Mouse (Mus musculus) heart, embryonic 13.5 days (tissue): ENCODE measurements at regions not wholly inside any gene's neighbourhood (a gene's known extent, or its start where the extent isn't known, plus 50 kb on each side); places are given as distances from the start of the nearest gene placed in this dataset.
A peak's percentile ranks its signal among the peaks of the same experiment; 100 is the strongest.
"Not testable (repeated sequence)": the region's sequence is repeated elsewhere in the genome, so short reads cannot be mapped to it uniquely, and the experiment has no call there.

ENCODE experiments used
- ATAC-seq: fragments of 200-750 bp; cut with Nextera tagmentation; 2 replicates; pipeline ENCODE4 v1.8.0; 2017; ENCODE audit warnings: moderate TSS enrichment; ENCODE audit not compliant: insufficient number of reproducible peaks, low FRiP score, low TSS enrichment; ENCODE audit errors: extremely low read depth
- H3K27ac ChIP-seq: fragments of 300-500 bp; sonication (generic); replicated peaks from 2 replicates; pipeline ENCODE4 v1.5.1; 2015; ENCODE audit warnings: moderate library complexity, mild to moderate bottlenecking, inconsistent platforms
- H3K27me3 ChIP-seq: fragments of 300-500 bp; sonication (generic); replicated peaks from 2 replicates; pipeline ENCODE4 v1.6.1; 2015; ENCODE audit warnings: mild to moderate bottlenecking, inconsistent platforms
- H3K36me3 ChIP-seq: fragments of 300-500 bp; sonication (generic); 2 replicates; pipeline ENCODE4 v1.6.1; 2015; ENCODE audit warnings: mild to moderate bottlenecking, inconsistent platforms
- H3K4me1 ChIP-seq: fragments of 300-500 bp; sonication (generic); 2 replicates; pipeline ENCODE4 v1.6.1; 2015; ENCODE audit warnings: inconsistent platforms
- H3K4me2 ChIP-seq: fragments of 300-500 bp; sonication (generic); 2 replicates; pipeline ENCODE4 v1.6.1; 2015; ENCODE audit warnings: inconsistent platforms, mild to moderate bottlenecking, moderate library complexity
- H3K4me3 ChIP-seq: fragments of 300-500 bp; sonication (generic); 2 replicates; pipeline ENCODE4 v1.5.1; 2015; ENCODE audit warnings: moderate library complexity, mild to moderate bottlenecking, inconsistent platforms
- H3K9ac ChIP-seq: fragments of 300-500 bp; sonication (generic); 2 replicates; pipeline ENCODE4 v1.6.1; 2015; ENCODE audit warnings: inconsistent platforms, mild to moderate bottlenecking, moderate library complexity
- H3K9me3 ChIP-seq: fragments of 300-500 bp; sonication (generic); 2 replicates; pipeline ENCODE4 v1.6.1; 2016; ENCODE audit warnings: inconsistent platforms
- WGBS: fragments of 180-500 bp; shearing (Covaris S2); methylation state at CpG from one replicate; pipeline ENCODE4 v1.1.7; 2015; ENCODE audit warnings: mixed read lengths; 5-methylcytosine and 5-hydroxymethylcytosine counted together

DNA sequence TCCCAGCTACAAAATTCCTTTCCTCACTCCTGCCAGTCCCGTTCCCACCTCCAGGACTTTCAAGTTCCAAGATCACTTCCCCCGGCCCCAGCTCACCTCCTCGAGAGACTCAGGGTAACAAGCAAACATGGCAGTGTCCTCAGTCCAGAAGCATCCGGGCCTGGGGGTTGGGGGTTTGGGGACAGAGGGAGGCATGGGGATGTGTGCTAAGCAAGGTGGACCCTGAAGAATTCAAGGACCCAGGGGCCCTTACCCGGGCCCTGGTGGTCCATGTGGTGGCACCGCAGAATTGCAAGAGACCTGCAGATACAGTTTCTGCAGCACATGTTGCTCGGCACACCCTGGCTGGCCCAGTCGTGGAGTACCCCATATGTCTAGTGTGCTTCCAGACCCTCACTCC, 269.9 kb upstream of the Ube2e3 start:
- Histone ChIP-seq H3K9me3 (no peaks in the 10 kb centered on the region), H3K4me1 (no peaks in the 10 kb centered on the region), H3K36me3 (no peaks in the 10 kb centered on the region), H3K27me3 (no peaks in the 10 kb centered on the region), H3K9ac (no peak overlapping the region), H3K4me2 (no peak overlapping the region), H3K27ac (no peak overlapping the region), H3K4me3 (no peak overlapping the region)
- WGBS: 75% methylated on average over 8 of the region's 8 CpGs
- no peak for ATAC-seq

DNA sequence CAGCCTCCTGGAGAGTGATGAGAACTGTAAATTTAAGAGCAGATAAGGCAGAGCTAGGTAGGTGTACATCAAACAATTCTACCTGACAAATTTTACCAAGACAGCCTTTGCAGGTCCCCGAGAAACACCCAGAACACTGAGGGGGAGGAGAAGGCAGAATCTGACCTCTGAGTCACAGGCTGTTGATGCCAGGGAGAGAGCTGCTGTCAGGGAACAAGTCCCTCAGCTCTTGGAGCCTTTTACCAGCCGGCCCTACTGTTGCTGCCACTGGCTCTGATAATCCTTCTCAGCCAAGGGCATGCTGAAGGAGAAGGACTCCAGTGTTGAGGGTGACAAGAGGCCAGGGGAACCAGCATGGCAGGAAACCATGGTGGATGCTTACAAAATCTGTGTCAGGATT, 271.7 kb upstream of the Ube2e3 start:
- H3K27ac ChIP-seq: no peak overlapping the region
- WGBS: 47% methylated on average over 2 of the region's 2 CpGs
- no peak overlapping the region for H3K4me3 ChIP-seq
- no peak overlapping the region for H3K4me2 ChIP-seq
- H3K9ac ChIP-seq: no peak overlapping the region
- H3K4me1 ChIP-seq: no peaks in the 10 kb centered on the region
- no peaks in the 10 kb centered on the region for H3K27me3 ChIP-seq
- ATAC-seq: no peak
- H3K9me3 ChIP-seq: no peaks in the 10 kb centered on the region
- H3K36me3 ChIP-seq: no peaks in the 10 kb centered on the region

DNA sequence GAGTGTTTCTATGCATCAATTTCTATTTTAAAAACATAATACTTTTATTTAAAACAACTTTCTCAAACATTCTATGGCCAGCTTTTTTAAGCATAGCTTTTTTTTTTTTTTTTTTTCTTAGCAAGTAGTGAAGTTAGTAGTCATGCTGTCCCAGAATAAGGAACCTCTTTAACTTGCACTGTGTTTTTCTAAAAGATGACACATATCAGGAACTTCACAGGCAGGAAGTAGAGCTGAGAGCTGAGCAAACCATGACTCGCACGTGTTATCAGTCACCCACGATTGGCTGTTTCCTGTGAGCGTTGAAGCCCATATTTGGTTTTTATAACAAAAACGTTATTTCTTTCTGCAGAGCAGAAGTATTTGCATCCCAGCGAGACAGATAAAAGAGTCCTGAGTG, 287.9 kb upstream of the Ube2e3 start:
- peaks cover 10% of the 10 kb centered on the region; the same call in 1 of the 2 replicates for H3K4me1 ChIP-seq

DNA sequence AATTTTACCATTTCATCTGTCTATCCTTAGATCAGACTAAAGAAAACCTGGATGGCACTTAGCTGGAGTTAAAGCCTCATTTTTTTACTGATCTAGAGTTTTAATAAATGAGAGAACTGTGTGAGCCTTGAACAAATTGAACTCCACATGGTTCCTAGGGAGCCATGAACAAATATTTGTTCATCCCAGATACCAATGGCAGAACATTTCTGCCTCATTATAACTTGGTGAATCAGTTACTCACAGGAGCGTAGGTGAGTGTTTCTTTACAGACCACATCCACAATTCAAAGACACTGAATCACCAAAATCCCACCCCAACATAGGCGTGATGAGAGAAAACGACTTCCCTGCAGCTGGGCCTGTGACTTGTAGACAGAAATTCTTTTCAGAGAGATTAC, 295.4 kb upstream of the Ube2e3 start:
- ATAC-seq: no peak
- no peak overlapping the region for H3K4me2 ChIP-seq
- WGBS: 49% methylated on average over 3 of the region's 3 CpGs

More for the DNA sequence above, 287.9 kb upstream of the Ube2e3 start:
- Histone ChIP-seq H3K4me3 (no peak overlapping the region), H3K9me3 (no peaks in the 10 kb centered on the region), H3K4me2 (peak overlapping the region; percentile 39), H3K9ac (no peak overlapping the region), H3K27ac (no peak overlapping the region), H3K27me3 (no peaks in the 10 kb centered on the region), H3K36me3 (no peaks in the 10 kb centered on the region)
- no peak for ATAC-seq
- WGBS: 25% methylated on average over 6 of the region's 6 CpGs

DNA sequence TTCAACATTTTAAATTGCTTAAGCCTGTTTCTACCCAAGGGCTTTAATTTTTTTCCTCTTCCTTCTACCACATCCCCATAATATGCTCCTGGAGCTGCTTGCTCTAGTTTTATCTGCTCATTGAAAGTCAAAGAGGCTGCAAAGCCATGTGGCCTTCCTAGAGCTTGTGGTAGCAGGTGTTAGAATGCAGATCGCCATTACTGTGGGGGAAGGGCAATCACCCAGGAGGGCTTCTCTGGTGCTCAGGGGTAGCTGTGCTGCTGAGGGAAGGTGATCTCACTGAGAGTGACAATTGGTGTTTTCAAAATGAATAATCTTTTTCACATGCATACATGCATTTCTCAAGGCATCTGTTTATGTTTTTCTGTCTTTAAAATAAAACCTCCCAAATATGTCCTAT, 309.8 kb upstream of the Ube2e3 start:
- no peak for ATAC-seq
- WGBS: 30% methylated on average over 1 of the region's 1 CpGs
- H3K9me3 ChIP-seq: no peaks in the 10 kb centered on the region

More for the DNA sequence above, 295.4 kb upstream of the Ube2e3 start:
- Histone ChIP-seq H3K4me3 (no peak overlapping the region), H3K36me3 (no peaks in the 10 kb centered on the region), H3K9ac (no peak overlapping the region), H3K27ac (no peak overlapping the region), H3K9me3 (no peaks in the 10 kb centered on the region), H3K27me3 (no peaks in the 10 kb centered on the region), H3K4me1 (peaks cover 8% of the 10 kb centered on the region; the same call in 1 of the 2 replicates)

DNA sequence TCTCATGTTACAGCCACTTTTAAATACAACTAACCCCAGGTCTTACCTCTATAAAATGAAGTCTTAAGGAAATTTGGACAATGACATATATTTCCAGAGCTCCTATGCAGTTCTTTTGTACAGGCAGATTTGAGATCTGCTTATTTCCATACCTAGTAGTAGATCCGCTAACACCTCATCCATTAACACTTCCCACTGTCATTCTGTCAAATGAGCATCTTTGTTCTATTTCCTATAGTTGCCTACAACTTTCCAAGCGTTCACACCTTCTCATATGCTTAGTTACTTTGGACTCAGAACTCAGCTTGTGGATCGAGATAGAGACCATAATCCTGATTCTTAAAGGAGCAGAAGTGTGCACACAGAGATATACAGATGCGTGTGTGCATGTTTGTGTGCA, 316.8 kb upstream of the Ube2e3 start:
- Histone ChIP-seq H3K27me3 (no peaks in the 10 kb centered on the region), H3K9ac (no peak overlapping the region), H3K4me3 (no peak overlapping the region), H3K4me1 (no peaks in the 10 kb centered on the region), H3K9me3 (no peaks in the 10 kb centered on the region), H3K27ac (no peak overlapping the region), H3K36me3 (no peaks in the 10 kb centered on the region), H3K4me2 (no peak overlapping the region)
- no peak for ATAC-seq
- WGBS: 84% methylated on average over 4 of the region's 4 CpGs

More for the DNA sequence above, 309.8 kb upstream of the Ube2e3 start:
- Histone ChIP-seq H3K4me2 (no peak overlapping the region), H3K9ac (no peak overlapping the region), H3K4me1 (no peaks in the 10 kb centered on the region), H3K27ac (no peak overlapping the region), H3K27me3 (no peaks in the 10 kb centered on the region), H3K36me3 (no peaks in the 10 kb centered on the region), H3K4me3 (no peak overlapping the region)

DNA sequence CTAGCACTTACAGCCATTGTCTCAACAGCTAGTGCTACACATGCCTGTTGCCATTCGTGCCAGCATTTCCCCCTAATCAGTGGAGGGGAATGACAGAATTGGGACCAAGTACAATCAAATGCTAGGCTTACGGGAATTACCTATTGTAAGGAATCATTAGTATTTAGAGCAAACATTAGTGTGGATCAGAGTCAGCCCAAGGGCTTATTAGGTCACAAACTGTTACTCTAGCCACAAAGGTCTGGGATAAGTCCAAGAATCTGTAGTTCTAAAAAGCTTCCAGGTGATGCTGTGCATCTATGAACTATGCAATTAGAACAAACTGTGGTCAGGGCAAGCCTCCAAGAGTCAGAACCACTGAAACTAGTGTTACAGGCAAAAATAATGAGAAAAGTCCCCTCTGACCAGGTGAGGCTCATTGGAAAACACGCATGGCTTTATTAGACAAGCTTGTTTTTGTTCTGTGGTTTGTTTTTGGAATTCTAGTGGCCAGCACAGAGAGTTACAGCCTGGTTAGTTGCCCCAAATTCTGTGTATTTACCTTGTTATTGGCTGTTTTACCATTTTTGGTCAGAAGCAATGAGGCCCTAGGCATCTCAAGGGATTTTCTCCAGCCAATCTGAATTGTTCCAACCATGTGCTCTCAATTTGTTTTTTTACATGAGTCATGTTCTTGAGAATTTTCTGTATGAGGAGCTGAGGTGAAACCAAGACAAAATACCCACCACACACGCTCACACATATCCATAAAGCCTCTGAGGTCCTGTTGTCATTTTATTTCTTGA, 319.0 kb upstream of the Ube2e3 start:
- no peaks in the 10 kb centered on the region for H3K36me3 ChIP-seq
- no peak overlapping the region for H3K4me2 ChIP-seq
- H3K4me1 ChIP-seq: no peaks in the 10 kb centered on the region
- no peak overlapping the region for H3K27ac ChIP-seq
- H3K9me3 ChIP-seq: no peaks in the 10 kb centered on the region
- no peaks in the 10 kb centered on the region for H3K27me3 ChIP-seq
- WGBS: 74% methylated on average over 4 of the region's 4 CpGs
- H3K9ac ChIP-seq: no peak overlapping the region
- ATAC-seq: no peak
- no peak overlapping the region for H3K4me3 ChIP-seq

DNA sequence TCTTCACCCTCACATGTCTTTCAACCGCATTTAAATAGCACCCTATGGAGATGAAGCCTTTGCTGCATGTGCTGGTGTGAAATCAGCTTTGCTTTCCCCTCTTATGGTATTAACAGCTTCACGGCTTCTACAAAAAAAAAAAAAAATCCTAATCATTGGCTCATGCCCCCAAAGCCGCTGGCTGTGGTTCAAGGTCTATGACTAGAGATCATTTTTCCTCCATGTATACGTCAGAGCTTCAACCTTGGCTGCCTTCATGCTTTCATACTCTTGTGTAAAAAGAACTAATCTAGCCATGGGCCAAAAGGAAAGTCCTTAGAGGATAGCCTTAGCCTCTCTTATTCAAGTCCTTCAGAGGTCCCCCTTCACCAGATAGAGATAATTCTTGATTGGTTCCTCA, 320.6 kb upstream of the Ube2e3 start:
- Histone ChIP-seq H3K4me1 (no peaks in the 10 kb centered on the region), H3K4me3 (no peak overlapping the region), H3K27me3 (no peaks in the 10 kb centered on the region), H3K9me3 (no peaks in the 10 kb centered on the region), H3K36me3 (no peaks in the 10 kb centered on the region), H3K27ac (no peak overlapping the region), H3K4me2 (no peak overlapping the region), H3K9ac (no peak overlapping the region)
- WGBS: 69% methylated on average over 4 of the region's 4 CpGs
- no peak for ATAC-seq

DNA sequence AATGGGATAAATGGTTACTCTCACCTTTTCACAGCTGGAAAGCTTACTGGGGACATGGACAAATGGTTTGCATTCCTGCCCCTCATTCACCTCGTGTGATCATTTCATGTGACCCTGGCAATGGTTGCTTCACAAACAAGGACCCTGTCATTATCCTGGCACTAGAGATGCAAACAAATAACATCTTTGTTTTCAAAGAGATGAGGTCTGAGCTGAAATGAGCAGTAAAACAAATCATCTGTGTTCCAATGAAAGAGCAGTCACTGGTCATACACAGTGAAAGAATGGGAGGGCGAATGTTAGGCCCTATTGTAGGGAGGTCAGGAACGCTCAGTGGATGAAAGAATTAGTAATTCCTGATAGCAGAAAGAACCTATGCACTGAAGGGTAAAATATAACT, 327.5 kb upstream of the Ube2e3 start:
- no peak for ATAC-seq
- WGBS: 56% methylated on average over 3 of the region's 3 CpGs
- Histone ChIP-seq H3K27ac (no peak overlapping the region), H3K9me3 (no peaks in the 10 kb centered on the region), H3K9ac (no peak overlapping the region), H3K4me2 (no peak overlapping the region), H3K4me3 (no peak overlapping the region), H3K36me3 (no peaks in the 10 kb centered on the region), H3K4me1 (peaks cover 13% of the 10 kb centered on the region), H3K27me3 (no peaks in the 10 kb centered on the region)

DNA sequence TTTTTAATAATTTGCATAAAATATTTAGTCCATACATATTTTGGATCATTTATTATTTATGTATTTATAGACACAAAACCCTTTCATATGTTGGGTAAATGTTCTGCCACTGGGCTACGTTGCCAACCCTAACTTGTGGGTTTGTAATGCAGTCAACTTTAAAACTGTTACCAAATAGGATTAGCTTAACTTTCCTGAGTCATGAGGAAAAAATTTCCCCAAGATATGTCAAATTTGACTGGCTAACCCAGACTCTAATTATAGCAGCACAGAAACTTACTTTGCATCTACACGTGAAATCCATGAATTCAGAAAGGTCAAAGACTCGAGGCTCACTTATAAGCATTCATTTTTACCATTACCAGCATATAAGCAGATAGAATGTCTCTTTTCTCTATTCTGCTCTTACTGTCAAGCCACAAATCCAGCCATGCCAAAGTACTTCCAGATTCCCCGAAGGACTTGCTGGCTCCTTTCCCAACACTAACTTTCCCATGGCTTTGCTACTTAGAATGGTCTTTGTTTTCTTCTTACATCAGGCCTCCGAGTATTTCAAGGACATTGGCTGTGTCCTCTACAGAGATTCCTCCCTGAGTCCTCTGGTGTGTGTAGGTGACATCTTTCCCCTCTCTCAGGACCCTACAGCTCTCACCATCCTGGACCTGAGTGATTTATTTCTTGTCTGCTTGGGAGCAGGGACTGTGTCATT, 328.2 kb upstream of the Ube2e3 start:
- 38% methylated on average over 5 of the region's 5 CpGs for WGBS
- H3K4me1 ChIP-seq: peaks cover 13% of the 10 kb centered on the region
- H3K9me3 ChIP-seq: no peaks in the 10 kb centered on the region
- H3K36me3 ChIP-seq: no peaks in the 10 kb centered on the region
- no peak for ATAC-seq
- H3K9ac ChIP-seq: no peak overlapping the region
- H3K27me3 ChIP-seq: no peaks in the 10 kb centered on the region
- no peak overlapping the region for H3K4me2 ChIP-seq
- H3K27ac ChIP-seq: peak overlapping the region; percentile 46
- H3K4me3 ChIP-seq: no peak overlapping the region

DNA sequence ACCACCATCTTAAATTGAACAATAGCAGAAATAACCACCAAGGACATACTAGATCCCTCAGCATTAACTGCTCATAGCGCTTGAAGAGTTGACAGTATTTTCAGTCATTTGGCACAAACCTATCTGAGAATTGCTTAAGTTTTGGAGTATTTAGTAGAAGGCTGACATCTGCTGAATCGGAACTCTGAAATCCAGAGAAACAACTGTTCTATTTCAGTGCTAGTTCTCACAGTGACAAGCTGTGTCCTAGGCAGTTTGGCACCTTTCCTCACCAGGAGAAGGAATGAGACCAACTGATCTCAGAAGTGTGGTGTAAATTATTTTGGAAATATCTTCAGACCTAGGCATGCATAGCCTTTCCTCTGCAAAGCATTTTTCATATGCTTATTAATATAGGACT, 330.4 kb upstream of the Ube2e3 start:
- Histone ChIP-seq H3K36me3 (no peaks in the 10 kb centered on the region), H3K9me3 (no peaks in the 10 kb centered on the region), H3K4me2 (no peak overlapping the region), H3K27me3 (no peaks in the 10 kb centered on the region), H3K4me1 (peaks cover 13% of the 10 kb centered on the region), H3K27ac (no peak overlapping the region), H3K4me3 (no peak overlapping the region), H3K9ac (no peak overlapping the region)
- WGBS: 65% methylated on average over 2 of the region's 2 CpGs
- ATAC-seq: no peak

DNA sequence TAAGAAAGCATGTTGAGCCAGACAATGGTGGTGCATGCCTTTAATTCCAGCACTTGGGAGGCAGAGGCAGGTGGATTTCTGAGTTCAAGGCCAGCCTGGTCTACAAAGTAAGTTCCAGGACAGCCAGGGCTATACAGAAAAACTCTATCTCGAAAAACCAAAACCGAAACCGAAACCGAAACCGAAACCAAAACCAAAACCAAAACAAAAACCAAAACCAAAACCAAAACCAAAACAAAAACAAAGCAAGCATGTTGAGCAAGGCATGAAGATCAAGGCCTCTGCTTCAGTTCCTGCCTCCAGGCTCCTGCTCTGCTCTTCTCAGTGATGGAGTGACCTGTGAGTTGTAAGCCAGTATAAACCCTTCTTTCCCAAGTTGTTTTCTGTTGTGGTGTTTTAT, 334.0 kb upstream of the Ube2e3 start:
- not testable (repeated sequence) for H3K27ac ChIP-seq, H3K4me3 ChIP-seq, ATAC-seq, H3K36me3 ChIP-seq, H3K4me2 ChIP-seq, H3K9ac ChIP-seq, H3K9me3 ChIP-seq, H3K4me1 ChIP-seq, H3K27me3 ChIP-seq
- WGBS: 91% methylated on average over 5 of the region's 5 CpGs
